Mouse (Mus musculus) sigmoid colon, adult 10 weeks (tissue): ENCODE data around the gene Ogn. TPM values are rescaled to one million over a fixed set of nuclear protein-coding genes. Genes with fewer than 3 reads are reported as not detected.

Source experiments
- polyA plus RNA-seq: library from polyadenylated mRNA; stranded (reverse); fragments of 350-450 nt; fragmentation: Illumina TruSeq; extraction: RNeasy Lipid Tissue Mini Kit (QIAGEN cat#74804); gene quantifications from one replicate; pipeline ENCODE4 v1.2.3, GENCODE M21; 2014; ENCODE audit warnings: low read depth, low replicate concordance

Gene Ogn
- 770 TPM for polyA plus RNA-seq

GRCm38 (mm10) chr13:49607714-49608113 lies at the start of gene Ogn:
TSS of gene Ogn (plus strand) at chr13:49608046.

GRCm38 (mm10) chr13:49581541-49582530 lies 26.0 kb upstream of the Ogn start, which contains the start of gene Omd:
TSS of gene Omd (plus strand) at chr13:49582462.

GRCm38 (mm10) chr13:49652481-49653179 lies 44.8 kb downstream of the Ogn start, which contains the start of the genes Cenpp and Nol8:
TSS of gene Cenpp (minus strand) at chr13:49652785.
TSS of gene Nol8 (plus strand) at chr13:49653078.

Other genes starting within 250 kb of the Ogn start
- 15.4 TPM for gene Ippk, start 186.8 kb upstream of the Ogn start, polyA plus RNA-seq
- 0.91 TPM for gene Tes3-ps, start 114.7 kb upstream of the Ogn start, polyA plus RNA-seq
- gene Ecm2, start 103.2 kb upstream of the Ogn start, polyA plus RNA-seq, result 28.6 TPM
- gene Aspn, start 63.6 kb upstream of the Ogn start, polyA plus RNA-seq, result 435 TPM
- gene Omd, start 25.6 kb upstream of the Ogn start, polyA plus RNA-seq, result 3.8 TPM
- 15.0 TPM for gene Cenpp, start 44.7 kb downstream of the Ogn start, polyA plus RNA-seq
- gene Nol8, start 45.0 kb downstream of the Ogn start, polyA plus RNA-seq, result 40.7 TPM
- gene Iars, start 74.1 kb downstream of the Ogn start, polyA plus RNA-seq, result 52.3 TPM
- gene Gm30302, start 191.0 kb downstream of the Ogn start, polyA plus RNA-seq, result not detected